In genomic region chr14:31930367-31930766, GRCm38 (mm10) we compare ENCODE assay signal across 8 mouse cellular contexts.
DNase-seq lines count a peak whose midpoint lies in the region; ATAC-seq lines count a peak whose summit lies in the region.

No protein-coding gene starts in this region.

- ATAC-seq in neural tube, embryonic 13.5 days (ENCODE audit: low read depth): no peak
- ATAC-seq in intestine, embryonic 14.5 days (replicated peaks; ENCODE audit: low FRiP score, low TSS enrichment, low read depth): no peak
- 0 out of 2 replicates have a peak, but pooled peaks have one; percentile 37 for ATAC-seq in liver, embryonic 15.5 days (ENCODE audit: insufficient read depth)
- peak; percentile 61 for ATAC-seq in stomach, embryonic 16.5 days (ENCODE audit: insufficient read depth, low FRiP score)

- DNase-seq in neural tube, embryonic 10.5 days (ENCODE audit: extremely low spot score, low spot score): no peak
- peak; percentile 76 for DNase-seq in adrenal gland, postnatal 10 days
- DNase-seq in gastrocnemius, adult 18-20 months (ENCODE audit: low spot score): peak; percentile 77
- DNase-seq in intestine, embryonic 14.5 days (ENCODE audit: low spot score): peak; percentile 59
- no peak for DNase-seq in c-Kit-positive CD71-positive TER-119-positive erythroid progenitor cells, embryonic 14.5 days (ENCODE audit: low spot score)

- H3K4me3 ChIP-seq in neural tube, embryonic 13.5 days: no peak overlapping the region
- no peak overlapping the region for H3K4me3 ChIP-seq in intestine, embryonic 14.5 days (ENCODE audit: low read depth, low read length)
- no peak overlapping the region for H3K4me3 ChIP-seq in liver, embryonic 15.5 days (replicated peaks)
- H3K4me3 ChIP-seq in stomach, embryonic 16.5 days (replicated peaks; ENCODE audit: low read length): no peak overlapping the region

- peak overlapping the region; percentile 6; the same call in 1 of the 2 replicates for H3K27ac ChIP-seq in neural tube, embryonic 13.5 days (replicated peaks)
- H3K27ac ChIP-seq in intestine, embryonic 14.5 days (ENCODE audit: low read depth): peak overlapping the region; percentile 58; the same call in 1 of the 2 replicates
- no peak overlapping the region for H3K27ac ChIP-seq in liver, embryonic 15.5 days (replicated peaks)
- 0 out of 2 replicates have a peak overlapping the region, but pooled peaks have one; percentile 20 for H3K27ac ChIP-seq in stomach, embryonic 16.5 days (ENCODE audit: low read length)

- no peaks in the 10 kb centered on the region for H3K36me3 ChIP-seq in neural tube, embryonic 13.5 days
- H3K36me3 ChIP-seq in intestine, embryonic 14.5 days (ENCODE audit: control insufficient read depth, insufficient read depth, low read length): no peaks in the 10 kb centered on the region
- no peaks in the 10 kb centered on the region for H3K36me3 ChIP-seq in liver, embryonic 15.5 days (replicated peaks)
- no peaks in the 10 kb centered on the region for H3K36me3 ChIP-seq in stomach, embryonic 16.5 days (ENCODE audit: control insufficient read depth, insufficient read depth, low read length)

- no peak overlapping the region for H3K9ac ChIP-seq in neural tube, embryonic 13.5 days
- no peak overlapping the region for H3K9ac ChIP-seq in intestine, embryonic 14.5 days (ENCODE audit: low read length)
- no peak overlapping the region for H3K9ac ChIP-seq in liver, embryonic 15.5 days
- no peak overlapping the region for H3K9ac ChIP-seq in stomach, embryonic 16.5 days (ENCODE audit: low read length)

- peaks cover 17% of the 10 kb centered on the region for H3K4me1 ChIP-seq in neural tube, embryonic 13.5 days (replicated peaks)
- H3K4me1 ChIP-seq in intestine, embryonic 14.5 days (replicated peaks; ENCODE audit: control insufficient read depth, insufficient read depth, low read length): peaks cover 20% of the 10 kb centered on the region
- H3K4me1 ChIP-seq in liver, embryonic 15.5 days (replicated peaks): peaks cover 9% of the 10 kb centered on the region
- peaks cover 6% of the 10 kb centered on the region for H3K4me1 ChIP-seq in stomach, embryonic 16.5 days (ENCODE audit: control insufficient read depth, insufficient read depth, low read length)

- no peaks in the 10 kb centered on the region for H3K9me3 ChIP-seq in neural tube, embryonic 13.5 days
- no peaks in the 10 kb centered on the region for H3K9me3 ChIP-seq in intestine, embryonic 14.5 days (ENCODE audit: control insufficient read depth, low read length)
- 0 out of 2 replicates have a peak, but pooled peaks cover 6% of the 10 kb centered on the region for H3K9me3 ChIP-seq in liver, embryonic 15.5 days (replicated peaks)
- peaks cover 5% of the 10 kb centered on the region; the same call in 1 of the 2 replicates for H3K9me3 ChIP-seq in stomach, embryonic 16.5 days (replicated peaks; ENCODE audit: control insufficient read depth, low read length)

- 73% methylated on average over 9 of the region's 9 CpGs for WGBS in neural tube, embryonic 13.5 days
- 42% methylated on average over 9 of the region's 9 CpGs for WGBS in intestine, embryonic 14.5 days
- 54% methylated on average over 9 of the region's 9 CpGs for WGBS in liver, embryonic 15.5 days (ENCODE audit: insufficient replicate concordance)
- WGBS in stomach, embryonic 16.5 days: 44% methylated on average over 9 of the region's 9 CpGs

- no peak overlapping the region for H3K4me2 ChIP-seq in neural tube, embryonic 13.5 days
- no peak overlapping the region for H3K4me2 ChIP-seq in intestine, embryonic 14.5 days (ENCODE audit: low read length)
- H3K4me2 ChIP-seq in liver, embryonic 15.5 days: no peak overlapping the region
- H3K4me2 ChIP-seq in stomach, embryonic 16.5 days (ENCODE audit: low read depth, low read length): no peak overlapping the region

- no peaks in the 10 kb centered on the region for H3K27me3 ChIP-seq in neural tube, embryonic 13.5 days
- H3K27me3 ChIP-seq in intestine, embryonic 14.5 days (replicated peaks; ENCODE audit: control insufficient read depth, insufficient read depth, low read length): no peaks in the 10 kb centered on the region
- H3K27me3 ChIP-seq in liver, embryonic 15.5 days: peaks cover 17% of the 10 kb centered on the region
- H3K27me3 ChIP-seq in stomach, embryonic 16.5 days (ENCODE audit: control insufficient read depth, insufficient read depth, low read length): no peaks in the 10 kb centered on the region

Comparison
In these comparisons a context has a peak if more than half of its experiments do, and no peak if none do; other contexts are left out.
1. ATAC-seq: peak in liver, embryonic 15.5 days (single experiment) and stomach, embryonic 16.5 days (single experiment); none in neural tube, embryonic 13.5 days (single experiment) and intestine, embryonic 14.5 days (single experiment).
2. DNase-seq: peak in adrenal gland, postnatal 10 days (single experiment), gastrocnemius, adult 18-20 months (single experiment) and intestine, embryonic 14.5 days (single experiment); none in neural tube, embryonic 10.5 days (single experiment) and c-Kit-positive CD71-positive TER-119-positive erythroid progenitor cells, embryonic 14.5 days (single experiment).